Mouse (Mus musculus) mouse trophoblast stem cell (cell line): ENCODE results near the gene Susd2.

Experiments used
- in situ Hi-C, 2 experiments: fragments of 300-500 bp; cut with MseI, MboI; formaldehyde crosslinking; loops; 2 replicates in 1 of 2; 3 replicates in 1 of 2; pipeline ENCODE4 v1.15.1; 2025

Gene Susd2

GRCm38 (mm10) chr10:75654053-75654452 lies 10.2 kb upstream of the Susd2 start:
- in situ Hi-C loops = no loop called here

DNA sequence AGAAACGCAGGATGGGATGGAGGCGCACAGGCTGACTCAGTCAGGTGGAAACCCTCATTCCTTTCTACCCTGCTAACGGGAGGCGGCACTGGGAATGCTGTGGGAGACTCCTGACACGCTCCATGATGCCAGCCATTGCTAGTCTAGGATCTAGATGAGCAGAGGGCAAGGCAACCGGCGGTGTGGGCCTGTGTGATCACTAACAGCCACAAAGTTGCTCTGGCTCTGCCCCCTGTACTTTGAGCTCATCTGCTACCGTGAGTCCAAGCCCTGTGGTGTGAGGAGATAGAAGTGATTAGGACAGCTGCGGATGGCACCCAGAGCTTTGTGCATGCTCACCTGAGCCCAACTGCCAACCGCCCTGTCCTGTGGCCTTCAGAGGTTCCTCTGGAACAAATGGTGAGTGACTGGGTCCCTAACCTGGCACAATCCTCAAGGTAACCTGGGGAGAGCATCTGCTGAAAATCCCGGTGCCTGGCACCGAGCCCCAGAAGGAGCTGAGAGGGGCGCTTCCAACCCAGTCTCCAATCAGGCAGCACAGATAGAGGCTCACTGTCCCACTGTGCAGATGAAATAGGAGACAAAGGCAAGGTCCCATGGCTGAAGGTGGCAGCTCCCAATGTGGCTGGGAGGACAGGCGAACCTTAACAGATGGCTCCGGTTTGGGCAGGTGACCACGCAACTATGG lies 7.7 kb upstream of the Susd2 start:
- in situ Hi-C loops = no loop called here

- in situ Hi-C loops = no loop called here
Observed at GRCm38 (mm10) chr10:75650306-75650902, 6.6 kb upstream of the Susd2 start.

- in situ Hi-C loops = no loop called here
Observed at GRCm38 (mm10) chr10:75649406-75649995, 5.7 kb upstream of the Susd2 start.

GRCm38 (mm10) chr10:75649001-75649400 lies 5.2 kb upstream of the Susd2 start:
- in situ Hi-C loops = no loop called here

DNA sequence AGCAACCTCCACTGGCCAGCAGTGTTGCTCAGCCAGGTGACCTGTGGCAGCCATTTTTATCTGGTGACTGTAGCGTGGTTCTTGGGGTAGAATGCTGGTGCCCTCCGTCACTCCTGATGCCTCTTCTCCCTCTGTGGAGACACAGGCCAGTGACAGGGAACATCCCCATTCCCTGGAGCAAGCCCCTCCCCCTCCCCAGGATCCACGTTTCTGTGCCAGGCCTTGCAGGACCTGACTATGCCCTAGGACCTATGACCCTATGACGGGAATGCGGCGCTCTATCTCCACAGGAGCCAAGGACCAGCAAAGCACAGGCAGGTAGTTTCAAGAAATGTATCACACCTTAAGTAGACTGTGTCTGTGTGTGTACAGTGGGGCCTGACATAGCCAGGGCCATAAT lies 4.3 kb upstream of the Susd2 start:
- in situ Hi-C loops = no loop called here

- in situ Hi-C loops = no loop called here
Observed at GRCm38 (mm10) chr10:75647362-75647761, 3.6 kb upstream of the Susd2 start.

DNA sequence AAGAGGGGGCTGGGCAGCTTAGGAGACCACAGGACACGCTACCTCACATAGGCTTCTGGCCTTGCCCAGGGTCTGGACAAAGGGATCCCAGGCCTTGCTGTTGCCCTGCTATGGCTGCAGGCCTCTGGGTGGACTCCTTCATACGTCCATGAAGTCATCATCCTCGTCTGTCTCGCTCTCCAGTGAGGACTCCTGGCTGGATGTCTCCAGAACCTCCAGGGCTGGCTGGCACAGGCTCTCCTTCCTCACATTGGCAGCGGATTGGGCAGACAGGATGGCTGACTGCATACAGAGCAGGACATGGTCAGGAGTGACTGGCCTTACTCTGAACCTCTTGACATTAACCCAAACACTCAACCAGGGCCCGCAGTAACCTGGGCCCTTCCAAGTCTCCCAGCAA lies 2.6 kb upstream of the Susd2 start:
- in situ Hi-C loops = no loop called here

- in situ Hi-C loops = no loop called here
Observed at GRCm38 (mm10) chr10:75645616-75646015, 1.8 kb upstream of the Susd2 start.

GRCm38 (mm10) chr10:75642891-75643290 lies 917 bp downstream of the Susd2 start:
- in situ Hi-C loops = no loop called here

GRCm38 (mm10) chr10:75642436-75642835 lies 1.4 kb downstream of the Susd2 start:
- in situ Hi-C loops = no loop called here

GRCm38 (mm10) chr10:75641721-75642222 lies 2.0 kb downstream of the Susd2 start:
- in situ Hi-C loops = no loop called here

GRCm38 (mm10) chr10:75637711-75638110 lies 6.1 kb downstream of the Susd2 start:
- in situ Hi-C loops = no loop called here

GRCm38 (mm10) chr10:75636084-75636786 lies 7.6 kb downstream of the Susd2 start:
- in situ Hi-C loops = no loop called here

GRCm38 (mm10) chr10:75635693-75636055 lies 8.1 kb downstream of the Susd2 start:
- in situ Hi-C loops = no loop called here

- in situ Hi-C loops = no loop called here
Observed at GRCm38 (mm10) chr10:75635019-75635692, 8.7 kb downstream of the Susd2 start.

DNA sequence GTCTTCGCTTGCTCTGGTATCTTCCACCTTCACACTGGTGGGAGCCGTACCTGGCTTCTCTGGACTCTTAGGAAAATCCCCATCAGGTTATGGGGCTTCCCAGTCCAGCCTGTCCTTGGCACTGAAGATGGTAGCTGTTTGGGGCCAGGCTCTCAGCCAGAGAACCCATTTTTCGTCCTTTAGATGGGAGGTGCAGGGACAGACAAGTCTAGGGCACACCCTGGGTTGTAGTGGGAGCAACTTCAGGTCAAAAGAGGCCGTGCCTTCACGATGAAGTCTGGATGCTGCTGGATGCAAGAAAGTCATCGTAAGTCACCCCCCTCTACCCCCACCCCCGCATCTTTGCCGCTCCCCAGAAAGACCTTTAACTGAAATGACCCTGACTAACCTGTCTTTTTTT lies 9.2 kb downstream of the Susd2 start:
- in situ Hi-C loops = no loop called here

- in situ Hi-C loops = no loop called here
Observed at GRCm38 (mm10) chr10:75633576-75634139, 10.2 kb downstream of the Susd2 start.

DNA sequence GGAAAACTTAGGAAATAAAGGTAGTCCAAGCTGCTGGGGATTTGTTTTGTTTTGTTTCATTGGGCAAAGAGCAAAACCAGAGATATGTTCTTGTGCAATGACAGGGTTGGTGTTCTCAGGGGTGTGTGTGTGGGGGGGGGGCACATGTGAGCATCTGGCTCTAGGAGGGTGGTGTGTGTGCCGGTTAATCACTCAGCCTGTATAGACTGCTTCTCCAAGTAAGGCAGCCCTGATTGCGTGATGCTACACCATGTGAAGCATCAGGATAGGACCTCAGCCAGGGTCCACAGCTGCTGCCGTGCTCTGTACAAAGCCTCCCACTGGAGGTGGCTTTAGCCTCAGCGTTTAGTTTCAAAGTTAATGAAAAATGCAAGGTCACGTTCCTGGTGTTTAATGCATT lies 10.8 kb downstream of the Susd2 start:
- in situ Hi-C loops = no loop called here

DNA sequence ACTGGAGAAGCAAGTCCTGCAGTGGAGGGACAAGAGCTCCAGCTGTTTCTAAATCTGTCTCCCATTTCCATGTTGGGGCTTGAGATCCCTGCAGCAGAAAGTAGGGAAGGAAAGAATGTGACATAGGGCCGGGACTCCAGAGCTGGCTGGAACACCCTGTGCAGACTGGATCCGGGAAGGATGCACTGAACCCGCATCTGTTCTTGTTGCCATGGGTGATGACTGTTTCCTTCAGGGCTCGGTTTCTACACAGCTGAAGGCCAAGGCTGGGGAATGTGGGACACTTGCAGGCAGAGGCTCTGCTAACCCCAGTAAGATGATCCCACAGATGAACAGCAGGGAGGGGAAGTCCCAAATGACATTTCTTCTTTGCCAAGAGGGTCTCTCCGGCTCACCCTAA lies 11.2 kb downstream of the Susd2 start:
- in situ Hi-C loops = no loop called here

DNA sequence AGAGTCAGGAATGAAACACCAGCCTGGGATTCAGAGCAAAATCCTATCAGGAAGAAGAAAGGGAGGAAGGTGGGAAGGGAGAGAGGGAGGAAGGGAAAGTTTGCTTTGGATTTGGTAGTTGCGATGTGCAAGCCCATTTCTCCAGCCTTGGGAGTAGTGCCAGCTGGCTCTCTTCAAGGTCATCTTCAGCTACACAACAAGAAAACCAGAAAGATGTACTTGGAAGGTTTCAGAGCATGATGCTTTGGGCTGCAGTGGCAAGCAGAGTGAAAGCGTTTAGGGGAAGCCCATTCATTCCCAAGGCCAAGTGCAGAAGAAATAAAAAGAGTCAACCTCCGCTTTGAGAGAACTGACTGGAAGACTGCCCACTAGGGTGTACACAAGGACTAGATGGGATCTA lies 16.3 kb downstream of the Susd2 start:
- in situ Hi-C loops = no loop called here

- in situ Hi-C loops = no loop called here
Observed at GRCm38 (mm10) chr10:75626991-75627390, 16.8 kb downstream of the Susd2 start.
